Mouse (Mus musculus) ES-E14 (cell line): ENCODE measurements around the gene Vps26b.

Source experiments
- HCFC1 ChIP-seq: IDR thresholded peaks from 2 replicates; pipeline ENCODE4 v1.6.1; 2012; ENCODE audit warnings: low read length, inconsistent platforms, borderline replicate concordance; ENCODE audit not compliant: insufficient read depth
- MAFK ChIP-seq: IDR thresholded peaks from 2 replicates; pipeline ENCODE4 v1.6.1; 2014; ENCODE audit warnings: mild to moderate bottlenecking, low read depth, low read length, inconsistent platforms; ENCODE audit not compliant: insufficient read depth

- no peak for TF ChIP-seq MAFK
- TF ChIP-seq HCFC1: no peak
Observed at GRCm38 (mm10) chr9:26977754-26978153, 52.1 kb downstream of the Vps26b start.
